Mouse (Mus musculus): ENCODE data around the gene Ltbr. TPM values are rescaled to one million over a fixed set of nuclear protein-coding genes. Genes with fewer than 3 reads are reported as not detected.
"Not testable (repeated sequence)": the region's sequence is repeated elsewhere in the genome, so short reads cannot be mapped to it uniquely, and the experiment has no call there.

Gene Ltbr
- polyA plus RNA-seq, 1 experiment = 83.0 TPM

DNA sequence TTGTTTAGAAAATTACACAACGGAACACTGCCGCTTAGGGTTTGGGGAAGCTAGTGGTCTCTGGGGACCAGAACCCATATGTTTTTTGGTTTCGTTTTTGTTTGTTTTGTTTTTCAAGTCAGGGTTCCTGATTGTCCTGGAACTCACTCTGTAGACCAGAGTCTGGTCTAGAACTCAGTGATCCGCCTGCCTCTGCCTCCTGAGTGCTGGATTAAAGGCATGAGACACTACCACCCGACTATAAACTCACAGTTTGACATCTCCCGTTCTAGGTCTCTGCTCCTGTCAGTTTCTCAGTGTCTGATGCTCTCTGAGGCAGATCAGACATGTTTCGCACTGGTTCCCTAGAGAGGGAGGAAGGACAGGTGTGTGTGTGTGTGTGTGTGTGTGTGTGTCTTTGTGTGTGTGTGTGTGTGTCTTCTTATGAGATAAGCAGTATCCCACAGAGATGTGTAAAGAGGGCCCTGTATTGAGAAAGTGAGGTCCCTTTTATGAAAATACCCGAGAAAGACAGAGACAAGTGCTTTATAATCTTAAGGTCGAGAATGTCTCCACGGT lies 41.4 kb downstream of the Ltbr start:
- H3K79me2 ChIP-seq (ENCODE audit: control insufficient read depth, insufficient read depth) = no peaks in the 10 kb centered on the region
- H3ac ChIP-seq (ENCODE audit: control insufficient read depth, insufficient read length, low read depth) = no peak overlapping the region
- H3K36me3 ChIP-seq (ENCODE audit: control insufficient read depth, insufficient read depth) = no peaks in the 10 kb centered on the region
- no peaks in the 10 kb centered on the region for H3K27me3 ChIP-seq (ENCODE audit: control insufficient read depth, insufficient read depth, insufficient read length)
- no peak for TF ChIP-seq MAX (IDR thresholded peaks at IDR 0.05)
- TF ChIP-seq FOSL1 (IDR thresholded peaks at IDR 0.05; ENCODE audit: insufficient read depth, low read length, poor library complexity, severe bottlenecking) = no peak
- TF ChIP-seq MYOD1 (IDR thresholded peaks at IDR 0.05; ENCODE audit: control insufficient read depth, insufficient read length, low read depth) = no peak
- TF ChIP-seq CEBPB (IDR thresholded peaks at IDR 0.05; ENCODE audit: low read depth) = no peak
- TF ChIP-seq USF1 (IDR thresholded peaks at IDR 0.05; ENCODE audit: low read depth) = no peak
- TF ChIP-seq MYOG (IDR thresholded peaks at IDR 0.05; ENCODE audit: control insufficient read depth, extremely low read depth, insufficient read length) = no peak
- no peak for TF ChIP-seq CTCF (IDR thresholded peaks at IDR 0.05; ENCODE audit: control insufficient read depth, insufficient read depth, insufficient read length)
- H3K4me3 ChIP-seq (ENCODE audit: insufficient read depth, poor library complexity, severe bottlenecking) = no peak overlapping the region
- H3K79me3 ChIP-seq (ENCODE audit: low read depth) = no peaks in the 10 kb centered on the region

DNA sequence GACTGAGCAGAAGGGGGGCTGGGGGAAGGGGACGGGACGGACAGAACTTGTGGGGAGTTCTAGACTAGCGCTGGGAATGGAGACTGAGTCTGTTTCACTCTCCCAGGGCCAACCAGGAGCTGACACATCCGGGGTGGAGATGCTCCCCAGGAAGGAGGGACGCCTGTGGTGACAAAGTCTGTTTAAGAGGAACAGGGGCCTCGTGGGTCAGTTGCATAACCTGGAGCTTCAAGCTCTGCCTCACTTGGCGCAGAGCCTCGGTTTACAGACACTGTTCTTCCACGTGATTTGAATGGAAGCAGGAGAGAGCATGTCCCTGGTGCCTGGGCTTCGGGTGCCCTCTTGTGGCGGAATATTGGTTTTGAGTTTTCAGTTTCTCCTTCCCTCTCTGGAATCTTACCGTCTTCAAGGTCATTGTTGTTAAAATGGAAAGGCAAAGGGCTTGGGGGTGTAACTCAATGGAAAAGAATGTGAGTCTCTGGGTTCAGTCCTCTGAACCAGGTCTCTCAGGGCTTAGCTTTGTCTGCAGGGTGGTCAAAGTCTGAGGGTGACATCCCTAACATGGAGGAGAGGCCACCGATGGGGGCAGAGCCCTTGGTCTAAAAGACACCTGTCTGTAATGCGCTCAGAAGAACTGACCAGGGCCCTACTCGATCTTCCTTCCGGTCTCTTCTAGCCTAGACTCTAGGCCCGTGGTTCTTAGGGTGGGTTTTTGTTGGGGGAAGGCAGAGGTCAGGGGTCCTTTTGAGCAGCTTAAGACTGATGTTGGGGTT lies 42.0 kb downstream of the Ltbr start:
- peak; percentile 88 for TF ChIP-seq MAX (IDR thresholded peaks at IDR 0.05)
- no peak for TF ChIP-seq FOSL1 (IDR thresholded peaks at IDR 0.05; ENCODE audit: insufficient read depth, low read length, poor library complexity, severe bottlenecking)
- peak; percentile 74 for TF ChIP-seq CEBPB (IDR thresholded peaks at IDR 0.05; ENCODE audit: low read depth)
- peak; percentile 81 for TF ChIP-seq USF1 (IDR thresholded peaks at IDR 0.05; ENCODE audit: low read depth)
- no peak overlapping the region for H3K4me3 ChIP-seq (ENCODE audit: insufficient read depth, poor library complexity, severe bottlenecking)
- no peaks in the 10 kb centered on the region for H3K27me3 ChIP-seq (ENCODE audit: control insufficient read depth, insufficient read depth, insufficient read length)
- no peaks in the 10 kb centered on the region for H3K79me2 ChIP-seq (ENCODE audit: control insufficient read depth, insufficient read depth)
- H3ac ChIP-seq (ENCODE audit: control insufficient read depth, insufficient read length, low read depth) = peak overlapping the region; percentile 54
- H3K36me3 ChIP-seq (ENCODE audit: control insufficient read depth, insufficient read depth) = no peaks in the 10 kb centered on the region
- no peaks in the 10 kb centered on the region for H3K79me3 ChIP-seq (ENCODE audit: low read depth)

DNA sequence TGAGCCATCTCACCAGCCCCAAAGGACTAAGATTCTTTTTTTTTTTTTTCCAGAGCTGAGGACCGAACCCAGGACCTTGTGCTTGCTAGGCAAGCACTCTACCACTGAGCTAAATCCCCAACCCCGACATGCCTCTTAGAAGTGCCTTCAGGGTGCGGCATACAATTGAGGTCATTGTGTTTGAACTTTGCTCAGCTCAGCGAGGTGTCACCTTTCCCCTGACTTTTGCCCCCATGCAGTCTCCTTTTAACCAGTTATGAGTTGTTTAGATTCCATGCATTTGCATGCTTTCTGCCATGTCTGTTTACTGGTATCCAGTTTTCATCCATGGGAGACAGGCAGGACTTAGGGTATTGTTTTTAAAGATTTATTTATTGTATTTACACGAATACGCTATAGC lies 44.9 kb downstream of the Ltbr start:
- no peaks in the 10 kb centered on the region for H3K27me3 ChIP-seq (ENCODE audit: control insufficient read depth, insufficient read depth, insufficient read length)
- H3K4me3 ChIP-seq (ENCODE audit: insufficient read depth, poor library complexity, severe bottlenecking) = no peak overlapping the region
- H3K79me3 ChIP-seq (ENCODE audit: low read depth) = no peaks in the 10 kb centered on the region
- TF ChIP-seq MAX (IDR thresholded peaks at IDR 0.05) (no peak), CEBPB (IDR thresholded peaks at IDR 0.05; ENCODE audit: low read depth) (no peak), CTCF (IDR thresholded peaks at IDR 0.05; ENCODE audit: control insufficient read depth, insufficient read depth, insufficient read length) (no peak), FOSL1 (IDR thresholded peaks at IDR 0.05; ENCODE audit: insufficient read depth, low read length, poor library complexity, severe bottlenecking) (no peak), MYOG (IDR thresholded peaks at IDR 0.05; ENCODE audit: control insufficient read depth, extremely low read depth, insufficient read length) (no peak), MYOD1 (IDR thresholded peaks at IDR 0.05; ENCODE audit: control insufficient read depth, insufficient read length, low read depth) (no peak), USF1 (IDR thresholded peaks at IDR 0.05; ENCODE audit: low read depth) (no peak)
- no peaks in the 10 kb centered on the region for H3K36me3 ChIP-seq (ENCODE audit: control insufficient read depth, insufficient read depth)
- no peaks in the 10 kb centered on the region for H3K79me2 ChIP-seq (ENCODE audit: control insufficient read depth, insufficient read depth)
- H3ac ChIP-seq (ENCODE audit: control insufficient read depth, insufficient read length, low read depth) = no peak overlapping the region

DNA sequence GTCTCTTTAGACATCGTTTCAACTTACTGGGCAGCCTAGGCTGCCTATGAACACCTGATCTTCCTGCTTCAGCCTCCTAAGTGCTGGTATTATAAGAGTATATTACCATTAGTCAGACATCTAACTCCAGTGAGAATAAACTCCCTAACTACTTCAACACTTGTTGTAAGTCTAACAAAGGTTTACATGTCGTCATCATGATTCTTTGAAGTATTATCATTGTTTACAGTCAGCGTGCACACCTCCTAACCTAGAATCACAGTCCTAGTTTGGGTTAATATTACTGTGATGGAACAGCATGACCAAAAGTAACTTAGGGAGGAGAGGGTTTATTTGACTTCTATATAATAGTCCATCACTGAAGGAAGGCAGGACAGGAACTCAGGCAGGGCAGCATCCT lies 46.2 kb downstream of the Ltbr start:
- H3K4me3 ChIP-seq (ENCODE audit: insufficient read depth, poor library complexity, severe bottlenecking) = no peak overlapping the region
- H3K27me3 ChIP-seq (ENCODE audit: control insufficient read depth, insufficient read depth, insufficient read length) = no peaks in the 10 kb centered on the region
- TF ChIP-seq MYOD1 (IDR thresholded peaks at IDR 0.05; ENCODE audit: control insufficient read depth, insufficient read length, low read depth) (no peak), FOSL1 (IDR thresholded peaks at IDR 0.05; ENCODE audit: insufficient read depth, low read length, poor library complexity, severe bottlenecking) (no peak), MYOG (IDR thresholded peaks at IDR 0.05; ENCODE audit: control insufficient read depth, extremely low read depth, insufficient read length) (no peak), CTCF (IDR thresholded peaks at IDR 0.05; ENCODE audit: control insufficient read depth, insufficient read depth, insufficient read length) (no peak), CEBPB (IDR thresholded peaks at IDR 0.05; ENCODE audit: low read depth) (no peak), USF1 (IDR thresholded peaks at IDR 0.05; ENCODE audit: low read depth) (no peak), MAX (IDR thresholded peaks at IDR 0.05) (no peak)
- no peak overlapping the region for H3ac ChIP-seq (ENCODE audit: control insufficient read depth, insufficient read length, low read depth)
- no peaks in the 10 kb centered on the region for H3K36me3 ChIP-seq (ENCODE audit: control insufficient read depth, insufficient read depth)
- H3K79me3 ChIP-seq (ENCODE audit: low read depth) = no peaks in the 10 kb centered on the region
- H3K79me2 ChIP-seq (ENCODE audit: control insufficient read depth, insufficient read depth) = no peaks in the 10 kb centered on the region

DNA sequence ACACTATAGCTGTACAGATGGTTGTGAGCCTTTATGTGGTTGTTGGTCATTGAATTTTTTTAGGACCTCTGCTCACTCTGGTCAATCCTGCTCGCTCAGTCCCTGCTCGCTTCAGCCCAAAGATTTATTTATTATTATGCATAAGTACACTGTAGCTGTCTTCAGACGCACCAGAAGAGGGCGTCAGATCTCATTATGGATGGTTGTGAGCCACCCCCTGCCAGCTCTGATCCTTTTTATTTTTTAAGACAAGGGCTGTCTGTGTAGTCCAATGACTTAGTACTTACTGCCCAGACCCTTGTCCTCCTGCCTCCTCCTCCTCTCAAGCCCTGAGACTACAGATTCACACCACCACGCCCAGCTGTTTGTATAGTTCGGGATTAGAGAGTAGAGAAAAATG lies 47.1 kb downstream of the Ltbr start:
- H3K79me2 ChIP-seq (ENCODE audit: control insufficient read depth, insufficient read depth); H3K79me3 ChIP-seq (ENCODE audit: low read depth); H3K27me3 ChIP-seq (ENCODE audit: control insufficient read depth, insufficient read depth, insufficient read length); H3K36me3 ChIP-seq (ENCODE audit: control insufficient read depth, insufficient read depth); H3K4me3 ChIP-seq (ENCODE audit: insufficient read depth, poor library complexity, severe bottlenecking); H3ac ChIP-seq (ENCODE audit: control insufficient read depth, insufficient read length, low read depth): not testable (repeated sequence)

DNA sequence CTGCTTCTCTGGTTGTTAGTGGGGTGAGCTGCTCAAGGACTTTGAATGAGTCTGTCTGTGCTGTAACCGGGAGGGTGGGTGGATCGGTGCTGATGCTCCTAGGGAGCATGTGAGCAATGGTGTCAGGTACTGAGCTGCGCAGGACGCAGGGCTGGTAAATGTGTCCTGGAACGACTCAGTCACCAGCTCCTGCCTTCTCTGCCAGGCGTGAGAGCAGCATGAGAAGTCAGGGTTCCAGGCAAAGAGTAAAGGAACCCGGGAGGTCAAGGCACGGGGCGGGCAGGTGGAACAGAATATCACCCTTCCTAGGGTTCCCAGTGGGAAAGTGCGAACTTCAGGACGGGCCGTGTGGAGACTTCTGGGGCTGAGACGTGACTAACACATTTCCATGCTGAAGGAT lies 47.6 kb downstream of the Ltbr start:
- H3K36me3 ChIP-seq (ENCODE audit: control insufficient read depth, insufficient read depth) = no peaks in the 10 kb centered on the region
- H3K79me2 ChIP-seq (ENCODE audit: control insufficient read depth, insufficient read depth) = no peaks in the 10 kb centered on the region
- no peak overlapping the region for H3ac ChIP-seq (ENCODE audit: control insufficient read depth, insufficient read length, low read depth)
- H3K4me3 ChIP-seq (ENCODE audit: insufficient read depth, poor library complexity, severe bottlenecking) = no peak overlapping the region
- TF ChIP-seq MYOG (IDR thresholded peaks at IDR 0.05; ENCODE audit: control insufficient read depth, extremely low read depth, insufficient read length) (no peak), MAX (IDR thresholded peaks at IDR 0.05) (no peak), FOSL1 (IDR thresholded peaks at IDR 0.05; ENCODE audit: insufficient read depth, low read length, poor library complexity, severe bottlenecking) (no peak), CTCF (IDR thresholded peaks at IDR 0.05; ENCODE audit: control insufficient read depth, insufficient read depth, insufficient read length) (no peak), USF1 (IDR thresholded peaks at IDR 0.05; ENCODE audit: low read depth) (no peak), CEBPB (IDR thresholded peaks at IDR 0.05; ENCODE audit: low read depth) (no peak)
- H3K79me3 ChIP-seq (ENCODE audit: low read depth) = no peaks in the 10 kb centered on the region
- H3K27me3 ChIP-seq (ENCODE audit: control insufficient read depth, insufficient read depth, insufficient read length) = no peaks in the 10 kb centered on the region
